Mouse (Mus musculus): Measurements from ENCODE around the gene Esm1.
A peak's percentile ranks its signal among the peaks of the same experiment; 100 is the strongest.

Esm1 gene

GRCm38 (mm10) chr13:113209624-113210023 lies at the start of gene Esm1:
Esm1 (plus strand) TSS chr13:113209659.
- peak in 1 of 2 experiments; percentile 12 for DNase-seq

- no peak for DNase-seq
Observed at GRCm38 (mm10) chr13:113164252-113165005, 45.0 kb upstream of the Esm1 start.

- DNase-seq = no peak
Observed at GRCm38 (mm10) chr13:113168018-113168534, 41.4 kb upstream of the Esm1 start.

GRCm38 (mm10) chr13:113170256-113170655 lies 39.2 kb upstream of the Esm1 start:
- no peak for DNase-seq

GRCm38 (mm10) chr13:113174162-113174561 lies 35.3 kb upstream of the Esm1 start:
- DNase-seq = no peak

GRCm38 (mm10) chr13:113183310-113183709 lies 26.1 kb upstream of the Esm1 start:
- no peak for DNase-seq

- DNase-seq = no peak
Observed at GRCm38 (mm10) chr13:113183720-113184119, 25.7 kb upstream of the Esm1 start.

- no peak for DNase-seq
Observed at GRCm38 (mm10) chr13:113196808-113197674, 12.4 kb upstream of the Esm1 start.

GRCm38 (mm10) chr13:113197872-113198502 lies 11.5 kb upstream of the Esm1 start:
- DNase-seq = peak; percentile 20 to 25

GRCm38 (mm10) chr13:113199331-113199730 lies 10.1 kb upstream of the Esm1 start:
- DNase-seq = no peak

GRCm38 (mm10) chr13:113200726-113201125 lies 8.7 kb upstream of the Esm1 start:
- DNase-seq = no peak

- no peak for DNase-seq
Observed at GRCm38 (mm10) chr13:113201631-113202030, 7.8 kb upstream of the Esm1 start.

- no peak for DNase-seq
Observed at GRCm38 (mm10) chr13:113202184-113202583, 7.3 kb upstream of the Esm1 start.

GRCm38 (mm10) chr13:113203146-113203545 lies 6.3 kb upstream of the Esm1 start:
- no peak for DNase-seq

- DNase-seq = no peak
Observed at GRCm38 (mm10) chr13:113205346-113205745, 4.1 kb upstream of the Esm1 start.

- no peak for DNase-seq
Observed at GRCm38 (mm10) chr13:113211345-113211744, 1.9 kb downstream of the Esm1 start.

GRCm38 (mm10) chr13:113212401-113212800 lies 2.9 kb downstream of the Esm1 start:
- no peak for DNase-seq

- DNase-seq = no peak
Observed at GRCm38 (mm10) chr13:113213865-113214264, 4.4 kb downstream of the Esm1 start.

- DNase-seq = no peak
Observed at GRCm38 (mm10) chr13:113221851-113222250, 12.4 kb downstream of the Esm1 start.

GRCm38 (mm10) chr13:113224105-113224504 lies 14.6 kb downstream of the Esm1 start:
- no peak for DNase-seq

GRCm38 (mm10) chr13:113225811-113226210 lies 16.4 kb downstream of the Esm1 start, which contains the start of gene Gzmk:
Gzmk (minus strand) TSS chr13:113225908.
- no peak for DNase-seq

- no peak for DNase-seq
Observed at GRCm38 (mm10) chr13:113227076-113227475, 17.6 kb downstream of the Esm1 start.
